10 mouse cellular contexts compared by ENCODE assay signal in genomic region chr3:131348579-131348950, GRCm38 (mm10).
"Had no signal": no experiment of that assay in that cellular context is flagged by ENCODE, and none has a peak within 500 bp of the region (broad histone marks: within the 10 kb centered on the region; RNA-seq: fewer than 3 reads in every experiment).

No protein-coding gene starts in this region.

- H3K9ac ChIP-seq: limb, embryonic 15.5 days; liver, embryonic 12.5 days; lung, embryonic 14.5 days; midbrain, embryonic 12.5 days; neural tube, embryonic 13.5 days had no signal

- H3K4me3 ChIP-seq: limb, embryonic 15.5 days; liver, embryonic 12.5 days; midbrain, embryonic 12.5 days; neural tube, embryonic 13.5 days had no signal

- H3K36me3 ChIP-seq: limb, embryonic 15.5 days; liver, embryonic 12.5 days; midbrain, embryonic 12.5 days; neural tube, embryonic 13.5 days had no signal

- H3K27ac ChIP-seq: limb, embryonic 15.5 days; liver, embryonic 12.5 days; midbrain, embryonic 12.5 days; neural tube, embryonic 13.5 days had no signal

- H3K9me3 ChIP-seq: limb, embryonic 15.5 days; liver, embryonic 12.5 days; midbrain, embryonic 12.5 days; neural tube, embryonic 13.5 days had no signal

- H3K4me2 ChIP-seq: limb, embryonic 15.5 days; liver, embryonic 12.5 days; lung, embryonic 14.5 days; midbrain, embryonic 12.5 days; neural tube, embryonic 13.5 days had no signal

- DNase-seq: layer of hippocampus, postnatal 36 days; right cerebral cortex, postnatal 14 days; thymus, adult 18-20 months; thymus, postnatal 25 days had no signal

- ATAC-seq: liver, embryonic 12.5 days; midbrain, embryonic 16.5 days had no signal

- H3K4me1 ChIP-seq: limb, embryonic 15.5 days; liver, embryonic 12.5 days; midbrain, embryonic 12.5 days; neural tube, embryonic 13.5 days had no signal

- H3K27me3 ChIP-seq: limb, embryonic 15.5 days; liver, embryonic 12.5 days; midbrain, embryonic 12.5 days; neural tube, embryonic 13.5 days had no signal
